Mouse (Mus musculus) erythroblast, embryonic 14.5 days (primary cell): ENCODE measurements at regions not wholly inside any gene's neighbourhood (a gene's known extent, or its start where the extent isn't known, plus 50 kb on each side); places are given as distances from the start of the nearest gene placed in this dataset.

ENCODE experiments used
- H3K27me3 ChIP-seq: 2 replicates; pipeline ENCODE4 v1.6.1; 2012; ENCODE audit warnings: inconsistent platforms; ENCODE audit not compliant: control insufficient read depth
- H3K36me3 ChIP-seq: 2 replicates; pipeline ENCODE4 v1.6.1; 2012; ENCODE audit warnings: mild to moderate bottlenecking, inconsistent platforms; ENCODE audit not compliant: control insufficient read depth
- H3K4me1 ChIP-seq: 2 replicates; pipeline ENCODE4 v1.6.1; 2012; ENCODE audit warnings: inconsistent platforms; ENCODE audit not compliant: control insufficient read depth
- H3K4me3 ChIP-seq: replicated peaks from 2 replicates; pipeline ENCODE3; 2012; ENCODE audit warnings: moderate library complexity, mild to moderate bottlenecking, inconsistent platforms
- H3K9me3 ChIP-seq: 2 replicates; pipeline ENCODE4 v1.6.1; 2012; ENCODE audit warnings: low read length, inconsistent platforms, mixed read lengths; ENCODE audit not compliant: control insufficient read depth
- GATA1 ChIP-seq: IDR thresholded peaks from 2 replicates; pipeline ENCODE4 v1.6.1; 2012; ENCODE audit warnings: low read length, inconsistent platforms, mixed read lengths
- TAL1 ChIP-seq: IDR thresholded peaks from 3 replicates; pipeline ENCODE4 v1.6.1; 2012; ENCODE audit warnings: low read length, inconsistent platforms, mixed read lengths

DNA sequence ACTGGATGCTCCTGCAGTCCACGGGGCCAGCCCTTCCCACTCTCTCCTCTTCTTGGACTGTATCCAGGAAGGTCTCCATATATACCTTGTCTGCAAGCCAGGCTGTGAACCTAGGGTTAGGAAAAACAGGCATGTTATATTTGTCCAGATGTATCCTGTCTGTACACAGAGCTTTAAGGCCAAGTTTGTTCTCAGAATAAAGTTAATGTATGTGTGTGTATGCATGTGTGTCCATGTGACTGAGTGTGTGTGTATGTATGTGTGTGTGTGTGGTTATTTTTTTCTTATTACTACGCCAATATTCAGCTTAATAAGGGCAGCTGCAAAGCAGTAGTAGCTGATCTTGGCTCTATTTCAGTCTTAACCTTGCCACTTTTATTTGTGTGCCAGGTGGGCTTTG, 117.7 kb upstream of the Jun start:
- Histone ChIP-seq H3K27me3 (no peaks in the 10 kb centered on the region), H3K9me3 (no peaks in the 10 kb centered on the region), H3K4me1 (no peaks in the 10 kb centered on the region; the same call in 1 of the 2 replicates), H3K4me3 (no peak overlapping the region), H3K36me3 (no peaks in the 10 kb centered on the region)
- no peak for TF ChIP-seq TAL1
- TF ChIP-seq GATA1: no peak

DNA sequence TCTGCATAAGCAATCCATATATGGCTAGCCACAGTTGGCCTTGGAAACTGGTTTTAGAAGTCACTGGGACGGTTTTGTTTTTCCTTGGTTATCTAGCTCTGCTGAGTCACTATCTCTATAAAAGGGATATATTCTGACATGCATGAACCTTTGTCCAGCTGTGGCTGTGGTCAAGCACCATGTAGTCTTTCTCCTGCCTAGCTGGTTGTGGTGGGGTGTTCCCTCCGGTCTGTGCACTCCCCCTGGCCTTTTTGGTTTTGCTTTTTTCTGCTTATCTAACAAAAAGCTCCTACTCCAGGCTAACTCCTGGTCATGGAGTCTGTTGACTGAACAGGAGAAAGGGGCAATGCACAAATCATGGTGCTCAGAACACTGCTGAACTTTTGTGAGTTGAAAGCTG, 125.7 kb upstream of the Jun start:
- H3K4me1 ChIP-seq: peaks cover 4% of the 10 kb centered on the region
- no peaks in the 10 kb centered on the region for H3K36me3 ChIP-seq
- no peak overlapping the region for H3K4me3 ChIP-seq
- TF ChIP-seq TAL1: no peak
- TF ChIP-seq GATA1: no peak
- no peaks in the 10 kb centered on the region for H3K9me3 ChIP-seq
- H3K27me3 ChIP-seq: no peaks in the 10 kb centered on the region

DNA sequence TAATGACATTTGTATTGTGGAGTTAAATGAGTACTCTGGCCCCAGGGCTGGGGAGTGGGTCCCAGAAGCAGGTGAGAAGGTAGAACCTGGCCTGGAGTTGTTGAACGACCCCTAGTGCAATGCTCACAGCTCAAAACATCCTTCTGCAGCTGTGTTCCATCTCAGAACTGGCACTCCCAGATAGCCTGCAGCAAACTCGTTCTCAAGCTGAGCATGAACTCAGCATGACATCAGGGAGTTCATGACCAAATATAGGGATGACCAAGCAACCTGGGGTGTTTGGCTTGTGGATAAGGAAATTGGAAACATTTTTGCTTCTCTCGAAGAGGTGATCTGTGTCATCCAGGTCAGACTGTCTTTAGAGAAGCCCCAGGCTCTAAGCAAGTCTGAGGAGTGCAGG, 126.4 kb upstream of the Jun start:
- no peaks in the 10 kb centered on the region for H3K9me3 ChIP-seq
- TF ChIP-seq TAL1: no peak
- no peak for TF ChIP-seq GATA1
- no peaks in the 10 kb centered on the region for H3K36me3 ChIP-seq
- H3K4me3 ChIP-seq: no peak overlapping the region
- H3K27me3 ChIP-seq: no peaks in the 10 kb centered on the region
- peaks cover 4% of the 10 kb centered on the region for H3K4me1 ChIP-seq

DNA sequence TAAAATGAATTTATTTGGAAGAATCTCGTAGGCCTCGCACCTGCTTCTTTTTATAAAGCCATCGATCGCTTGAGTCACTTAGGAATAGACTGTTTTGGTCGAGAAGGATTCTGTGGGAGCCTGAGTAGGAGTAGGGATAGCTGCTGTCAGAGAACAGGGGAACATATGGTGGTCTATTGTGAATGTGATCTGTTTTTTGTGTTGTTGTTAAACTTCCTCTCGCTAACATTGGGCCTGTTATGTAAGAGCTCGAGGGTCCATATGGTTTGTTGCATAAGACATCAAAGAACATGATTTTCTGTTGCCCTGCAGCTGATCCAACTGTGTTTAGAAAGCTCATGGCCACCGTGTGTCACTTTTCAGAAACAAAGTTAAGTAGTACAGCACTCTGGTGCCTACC, 126.9 kb upstream of the Jun start:
- TF ChIP-seq GATA1: no peak
- no peak for TF ChIP-seq TAL1
- H3K4me1 ChIP-seq: peaks cover 4% of the 10 kb centered on the region
- no peaks in the 10 kb centered on the region for H3K27me3 ChIP-seq
- H3K36me3 ChIP-seq: no peaks in the 10 kb centered on the region
- no peak overlapping the region for H3K4me3 ChIP-seq
- no peaks in the 10 kb centered on the region for H3K9me3 ChIP-seq

- peaks cover 4% of the 10 kb centered on the region for H3K4me1 ChIP-seq
- H3K27me3 ChIP-seq: no peaks in the 10 kb centered on the region
- no peaks in the 10 kb centered on the region for H3K36me3 ChIP-seq
- no peaks in the 10 kb centered on the region for H3K9me3 ChIP-seq
- no peak overlapping the region for H3K4me3 ChIP-seq
- TF ChIP-seq GATA1 (no peak), TAL1 (no peak)
Observed at GRCm38 (mm10) chr4:95180446-95180845, 128.4 kb upstream of the Jun start.

- Histone ChIP-seq H3K9me3 (no peaks in the 10 kb centered on the region), H3K36me3 (no peaks in the 10 kb centered on the region), H3K4me1 (peaks cover 4% of the 10 kb centered on the region), H3K4me3 (no peak overlapping the region), H3K27me3 (no peaks in the 10 kb centered on the region)
- TF ChIP-seq TAL1: no peak
- no peak for TF ChIP-seq GATA1
Observed at GRCm38 (mm10) chr4:95180999-95181398, 129.0 kb upstream of the Jun start.

GRCm38 (mm10) chr4:95184180-95184579, 132.2 kb upstream of the Jun start:
- H3K36me3 ChIP-seq: no peaks in the 10 kb centered on the region
- H3K4me3 ChIP-seq: no peak overlapping the region
- H3K9me3 ChIP-seq: no peaks in the 10 kb centered on the region
- H3K4me1 ChIP-seq: peaks cover 3% of the 10 kb centered on the region; the same call in 1 of the 2 replicates
- H3K27me3 ChIP-seq: no peaks in the 10 kb centered on the region
- TF ChIP-seq GATA1: no peak

- TF ChIP-seq TAL1 (no peak), GATA1 (no peak)
- Histone ChIP-seq H3K9me3 (no peaks in the 10 kb centered on the region), H3K4me3 (no peak overlapping the region), H3K36me3 (no peaks in the 10 kb centered on the region), H3K27me3 (no peaks in the 10 kb centered on the region), H3K4me1 (peaks cover 3% of the 10 kb centered on the region; the same call in 1 of the 2 replicates)
Observed at GRCm38 (mm10) chr4:95185113-95185915, 133.3 kb upstream of the Jun start.

- no peaks in the 10 kb centered on the region for H3K27me3 ChIP-seq
- H3K4me3 ChIP-seq: no peak overlapping the region
- no peaks in the 10 kb centered on the region for H3K9me3 ChIP-seq
- no peak for TF ChIP-seq TAL1
- TF ChIP-seq GATA1: no peak
- peaks cover 3% of the 10 kb centered on the region; the same call in 1 of the 2 replicates for H3K4me1 ChIP-seq
- H3K36me3 ChIP-seq: no peaks in the 10 kb centered on the region
Observed at GRCm38 (mm10) chr4:95185916-95186200, 133.8 kb upstream of the Jun start.

DNA sequence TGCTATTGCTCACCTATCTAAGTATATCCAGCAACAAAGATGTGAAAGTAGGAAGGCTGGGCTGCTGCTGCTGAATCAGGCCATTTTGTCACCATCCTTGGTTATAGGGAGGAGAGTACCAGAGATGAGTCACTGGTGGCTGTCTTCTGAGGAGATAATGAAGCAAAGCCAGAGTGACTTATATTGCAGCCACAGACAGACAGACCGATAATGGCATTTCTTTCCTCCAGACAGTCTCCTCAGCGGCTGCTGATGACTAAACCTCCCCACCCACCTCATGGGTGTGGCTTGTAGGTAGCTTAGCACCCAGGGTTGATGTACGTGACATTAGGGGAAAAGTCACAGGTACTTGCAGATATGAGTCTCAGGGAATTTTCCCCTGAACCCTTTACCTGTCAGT, 136.1 kb upstream of the Jun start:
- TF ChIP-seq GATA1: no peak
- TF ChIP-seq TAL1: no peak

More for the DNA sequence above, 136.1 kb upstream of the Jun start:
- Histone ChIP-seq H3K36me3 (no peaks in the 10 kb centered on the region), H3K27me3 (no peaks in the 10 kb centered on the region), H3K9me3 (no peaks in the 10 kb centered on the region), H3K4me1 (peaks cover 13% of the 10 kb centered on the region), H3K4me3 (no peak overlapping the region)
